Mouse (Mus musculus) liver, embryonic 11.5 days (tissue): ENCODE results near the gene Ccdc33. TPM values are rescaled to one million over a fixed set of nuclear protein-coding genes. Genes with fewer than 3 reads are reported as not detected.
A peak's percentile ranks its signal among the peaks of the same experiment; 100 is the strongest.

Experiments
- ATAC-seq: fragments of 200-750 bp; cut with Nextera tagmentation; replicated peaks from 2 replicates; pipeline ENCODE4 v1.8.0; 2017; ENCODE audit warnings: moderate number of reproducible peaks, mild to moderate bottlenecking, moderate TSS enrichment, moderate library complexity; ENCODE audit not compliant: low FRiP score
- DNase-seq: peaks from one replicate; pipeline ENCODE4 v3.0.0-alpha.2; 2017; ENCODE audit warnings: low spot score
- H3K27ac ChIP-seq: fragments of 300-500 bp; sonication (generic); 2 replicates; pipeline ENCODE4 v1.5.1; 2014; ENCODE audit warnings: mild to moderate bottlenecking, low read depth, low read length, control low read depth
- H3K27me3 ChIP-seq: fragments of 300-500 bp; sonication (generic); replicated peaks from 2 replicates; pipeline ENCODE4 v1.6.1; 2014; ENCODE audit warnings: low read length, mixed read lengths; ENCODE audit not compliant: control insufficient read depth, insufficient read depth
- H3K36me3 ChIP-seq: fragments of 300-500 bp; sonication (generic); 2 replicates; pipeline ENCODE4 v1.6.1; 2014; ENCODE audit warnings: mild to moderate bottlenecking, low read length, moderate library complexity, mixed read lengths; ENCODE audit not compliant: control insufficient read depth, insufficient read depth
- H3K4me1 ChIP-seq: fragments of 300-500 bp; sonication (generic); replicated peaks from 2 replicates; pipeline ENCODE4 v1.6.1; 2014; ENCODE audit warnings: low read length, mixed read lengths; ENCODE audit not compliant: control insufficient read depth, insufficient read depth
- H3K4me2 ChIP-seq: fragments of 300-500 bp; sonication (generic); 2 replicates; pipeline ENCODE4 v1.6.1; 2014; ENCODE audit warnings: mild to moderate bottlenecking, control low read depth, moderate library complexity
- H3K4me3 ChIP-seq: fragments of 300-500 bp; sonication (generic); 2 replicates; pipeline ENCODE4 v1.5.1; 2014; ENCODE audit warnings: low read depth, low read length, control low read depth
- H3K9ac ChIP-seq: fragments of 300-500 bp; sonication (generic); 2 replicates; pipeline ENCODE4 v1.6.1; 2014; ENCODE audit warnings: low read depth, low read length, control low read depth
- H3K9me3 ChIP-seq: fragments of 300-500 bp; sonication (generic); 2 replicates; pipeline ENCODE4 v1.6.1; 2016; ENCODE audit warnings: low read length, inconsistent platforms, mixed read lengths; ENCODE audit not compliant: control insufficient read depth
- WGBS: fragments of 180-500 bp; shearing (Covaris S2); extraction: QIAGEN DNeasy Blood & Tissue Kit; methylation state at CpG from one replicate; pipeline ENCODE4 v1.1.7; 2014; 5-methylcytosine and 5-hydroxymethylcytosine counted together
- polyA plus RNA-seq: library from polyadenylated mRNA; unstranded; fragments of >200 nt; fragmentation: Nextera tagmentation; extraction: Ambion mirVana; gene quantifications from 2 replicates; pipeline ENCODE4 v1.2.1, GENCODE M21; 2014

Ccdc33 gene
- polyA plus RNA-seq, 1 experiment from 2014 or later = not detected

DNA sequence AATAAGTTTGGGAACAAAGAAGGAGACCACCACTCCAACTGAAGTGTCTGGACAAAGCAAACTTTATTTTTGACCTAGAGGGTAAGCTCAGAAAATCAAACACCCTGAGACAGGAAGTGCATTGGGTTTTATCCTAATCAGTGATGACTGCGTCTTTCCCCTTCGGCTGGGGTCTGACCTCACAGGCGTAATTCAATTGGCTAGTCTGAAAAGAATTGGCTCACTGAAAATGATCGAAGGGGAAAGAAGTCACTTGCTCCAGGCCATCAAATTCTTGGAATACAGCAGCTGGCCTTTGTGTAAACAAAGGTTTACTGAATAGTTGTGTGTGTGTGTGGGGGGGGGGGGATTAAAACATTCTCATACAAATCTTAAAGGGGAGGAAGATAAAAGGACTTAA is 7.2 kb upstream of the Ccdc33 start:
- H3K36me3 ChIP-seq = no peaks in the 10 kb centered on the region
- DNase-seq (no peak), ATAC-seq (no peak)
- peaks cover 3% of the 10 kb centered on the region; the same call in 1 of the 2 replicates for H3K4me1 ChIP-seq
- H3K9me3 ChIP-seq = no peaks in the 10 kb centered on the region
- no peak overlapping the region for H3K27ac ChIP-seq
- no peak overlapping the region for H3K4me3 ChIP-seq
- 30% methylated on average over 4 of the region's 4 CpGs for WGBS
- no peak overlapping the region for H3K9ac ChIP-seq
- no peak overlapping the region for H3K4me2 ChIP-seq
- peaks cover 28% of the 10 kb centered on the region for H3K27me3 ChIP-seq

GRCm38 (mm10) chr9:58125085-58125484 is 6.5 kb upstream of the Ccdc33 start:
- DNase-seq (no peak), ATAC-seq (no peak)
- no peak overlapping the region for H3K9ac ChIP-seq
- H3K36me3 ChIP-seq = no peaks in the 10 kb centered on the region
- no peak overlapping the region for H3K4me3 ChIP-seq
- peaks cover 3% of the 10 kb centered on the region; the same call in 1 of the 2 replicates for H3K4me1 ChIP-seq
- H3K27ac ChIP-seq = no peak overlapping the region
- H3K4me2 ChIP-seq = no peak overlapping the region
- peaks cover 21% of the 10 kb centered on the region for H3K27me3 ChIP-seq
- no peaks in the 10 kb centered on the region for H3K9me3 ChIP-seq
- 57% methylated on average over 3 of the region's 3 CpGs for WGBS

DNA sequence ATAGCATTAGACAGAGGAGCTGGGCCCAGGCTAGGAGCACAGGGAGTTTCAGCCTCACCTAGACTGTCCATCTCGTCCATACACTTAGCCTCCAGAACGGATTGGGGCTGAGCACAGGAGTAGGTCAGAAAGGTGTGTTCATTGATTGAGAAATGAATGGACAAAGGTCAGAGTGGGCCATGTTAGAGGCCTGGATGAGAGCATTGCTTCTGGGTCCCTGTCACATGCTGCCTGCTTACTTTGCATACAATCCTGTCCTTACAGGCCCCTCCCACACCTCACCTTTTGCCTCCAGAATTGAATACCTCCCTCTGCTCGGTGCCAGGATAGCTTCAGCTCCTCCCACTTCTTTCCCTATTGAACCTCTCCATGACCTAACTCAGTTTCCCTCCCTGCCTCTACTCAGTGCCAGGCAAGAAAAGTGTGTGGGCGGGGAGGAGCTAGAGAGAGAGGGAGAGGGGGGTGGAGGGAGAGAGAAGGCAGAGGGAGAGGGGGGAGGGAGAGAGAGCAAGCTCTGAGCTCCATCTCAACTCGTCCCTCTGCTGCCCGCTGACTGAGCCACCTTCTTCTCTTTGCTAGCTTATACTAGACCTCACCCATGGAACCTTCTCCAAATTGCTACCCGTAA is 2.5 kb downstream of the Ccdc33 start:
- no peaks in the 10 kb centered on the region for H3K9me3 ChIP-seq
- 24% methylated on average over 7 of the region's 7 CpGs for WGBS
- ATAC-seq (no peak), DNase-seq (no peak)
- peaks cover 55% of the 10 kb centered on the region for H3K27me3 ChIP-seq
- no peak overlapping the region for H3K27ac ChIP-seq
- H3K4me2 ChIP-seq = no peak overlapping the region
- H3K4me3 ChIP-seq = no peak overlapping the region
- H3K9ac ChIP-seq = no peak overlapping the region
- no peaks in the 10 kb centered on the region for H3K36me3 ChIP-seq
- H3K4me1 ChIP-seq = peaks cover 16% of the 10 kb centered on the region

DNA sequence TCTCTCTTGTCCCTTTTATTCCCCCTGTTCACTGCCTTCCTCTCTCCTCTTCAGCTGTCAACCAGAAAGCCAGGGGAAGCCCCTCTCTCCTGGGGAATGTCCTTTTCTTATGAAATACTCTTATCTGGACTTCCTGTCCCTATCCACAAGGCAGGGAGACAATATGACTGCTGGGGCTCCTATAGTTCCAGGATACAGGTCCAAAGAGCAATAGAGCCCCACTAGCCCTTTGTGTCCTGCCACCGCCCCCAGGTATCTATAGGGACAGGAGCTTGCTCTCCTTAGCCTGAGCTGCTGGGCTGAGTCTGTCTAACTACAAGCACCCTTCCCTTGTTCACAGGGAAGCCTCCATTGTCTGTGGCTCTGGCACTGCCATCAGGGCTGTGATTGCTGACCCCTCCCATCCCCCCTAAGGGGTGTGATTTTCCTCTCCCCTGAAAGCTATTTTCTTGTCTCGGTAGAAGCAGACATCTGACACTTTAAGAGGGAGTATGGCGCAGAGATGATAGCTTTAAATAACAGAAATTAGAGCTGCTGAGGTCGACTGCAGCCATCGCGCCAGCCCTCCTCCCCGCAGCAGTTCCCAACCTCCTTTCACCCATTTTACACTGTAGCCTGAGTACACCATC is 3.2 kb downstream of the Ccdc33 start:
- ATAC-seq (no peak), DNase-seq (no peak)
- Histone ChIP-seq H3K4me3 (no peak overlapping the region), H3K9me3 (no peaks in the 10 kb centered on the region), H3K4me1 (peaks cover 16% of the 10 kb centered on the region), H3K27ac (no peak overlapping the region), H3K9ac (no peak overlapping the region), H3K36me3 (no peaks in the 10 kb centered on the region), H3K4me2 (no peak overlapping the region), H3K27me3 (peaks cover 55% of the 10 kb centered on the region)
- 22% methylated on average over 7 of the region's 7 CpGs for WGBS

- Histone ChIP-seq H3K4me3 (no peak overlapping the region), H3K27me3 (peaks cover 55% of the 10 kb centered on the region), H3K4me2 (no peak overlapping the region; the same call in 1 of the 2 replicates), H3K27ac (no peak overlapping the region), H3K36me3 (no peaks in the 10 kb centered on the region), H3K9ac (no peak overlapping the region), H3K4me1 (peaks cover 16% of the 10 kb centered on the region), H3K9me3 (no peaks in the 10 kb centered on the region)
- 6% methylated on average over 9 of the region's 9 CpGs for WGBS
- ATAC-seq = no peak
- no peak for DNase-seq
These were observed 4.6 kb downstream of the Ccdc33 start for GRCm38 (mm10) chr9:58114019-58114418.

- ATAC-seq (no peak), DNase-seq (no peak)
- Histone ChIP-seq H3K4me1 (peaks cover 16% of the 10 kb centered on the region), H3K9me3 (no peaks in the 10 kb centered on the region), H3K4me2 (peak overlapping the region; percentile 40), H3K36me3 (no peaks in the 10 kb centered on the region), H3K4me3 (no peak overlapping the region), H3K27ac (no peak overlapping the region), H3K9ac (0 out of 2 replicates have a peak overlapping the region, but pooled peaks have one; percentile 9), H3K27me3 (peaks cover 55% of the 10 kb centered on the region)
- WGBS = 4% methylated on average over 22 of the region's 22 CpGs
These were observed 5.2 kb downstream of the Ccdc33 start for GRCm38 (mm10) chr9:58113279-58113884.

GRCm38 (mm10) chr9:58112866-58113278 is 5.8 kb downstream of the Ccdc33 start:
- ATAC-seq (no peak), DNase-seq (no peak)
- no peak overlapping the region for H3K27ac ChIP-seq
- peaks cover 53% of the 10 kb centered on the region for H3K27me3 ChIP-seq
- no peak overlapping the region for H3K4me3 ChIP-seq
- WGBS = 7% methylated on average over 6 of the region's 6 CpGs
- no peaks in the 10 kb centered on the region for H3K9me3 ChIP-seq
- H3K36me3 ChIP-seq = no peaks in the 10 kb centered on the region
- H3K4me1 ChIP-seq = peaks cover 16% of the 10 kb centered on the region
- H3K9ac ChIP-seq = 0 out of 2 replicates have a peak overlapping the region, but pooled peaks have one; percentile 9
- H3K4me2 ChIP-seq = no peak overlapping the region; the same call in 1 of the 2 replicates

DNA sequence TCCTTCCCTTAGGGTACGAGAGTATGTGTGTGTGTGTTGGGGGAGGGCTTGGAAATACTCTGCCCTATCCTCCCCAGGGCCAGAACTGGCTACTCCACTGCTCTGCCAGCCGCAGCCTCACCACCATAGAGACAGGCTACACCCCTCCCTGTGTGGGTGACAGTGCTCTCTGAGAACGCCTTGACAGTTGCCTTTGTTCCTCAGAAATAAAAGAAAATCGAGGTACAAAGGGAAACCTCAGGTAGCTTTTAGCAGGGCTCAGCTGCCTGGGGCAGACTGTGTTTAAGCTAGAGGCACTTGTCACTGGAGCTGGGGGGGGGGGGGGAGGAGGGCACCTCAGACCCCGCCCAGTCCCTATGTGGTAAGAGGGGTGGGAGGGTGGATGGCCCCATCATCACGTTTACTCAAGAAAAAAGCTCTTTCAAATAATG is 6.3 kb downstream of the Ccdc33 start:
- peaks cover 48% of the 10 kb centered on the region for H3K27me3 ChIP-seq
- ATAC-seq (no peak), DNase-seq (no peak)
- H3K9ac ChIP-seq = no peak overlapping the region
- no peaks in the 10 kb centered on the region for H3K36me3 ChIP-seq
- H3K4me1 ChIP-seq = peaks cover 16% of the 10 kb centered on the region
- no peaks in the 10 kb centered on the region for H3K9me3 ChIP-seq
- H3K27ac ChIP-seq = no peak overlapping the region
- no peak overlapping the region for H3K4me2 ChIP-seq
- WGBS = 15% methylated on average over 5 of the region's 6 CpGs
- H3K4me3 ChIP-seq = no peak overlapping the region
